Mouse (Mus musculus) inflammation-experienced regulatory T-cells, adult 16 weeks (primary cell): Measurements from ENCODE around the gene Psmc2. TPM values are rescaled to one million over a fixed set of nuclear protein-coding genes. Genes with fewer than 3 reads are reported as not detected.

Experiments
- polyA plus RNA-seq: library from polyadenylated mRNA; unstranded; fragments of 100-300 nt; shearing (Covaris generic); gene quantifications from one replicate; pipeline ENCODE4 v1.2.1, GENCODE M21; 2017

The Psmc2 gene
- polyA plus RNA-seq: 158 TPM

GRCm38 (mm10) chr5:21785053-21785452 lies at the start of gene Psmc2, which contains the start of gene Dnajc2:
Psmc2 (plus strand) TSS chr5:21785283.
Dnajc2 (minus strand) TSS chr5:21785251.

GRCm38 (mm10) chr5:21736956-21737585 lies 48.0 kb upstream of the Psmc2 start, which contains the start of gene Pmpcb:
Pmpcb (plus strand) TSS chr5:21737141.

Other genes starting within 250 kb of the Psmc2 start
- not detected for gene Lrrc17, start 241.7 kb upstream of the Psmc2 start, polyA plus RNA-seq
- not detected for gene Fbxl13, start 139.6 kb upstream of the Psmc2 start, polyA plus RNA-seq
- 33.2 TPM for gene Armc10, start 139.5 kb upstream of the Psmc2 start, polyA plus RNA-seq
- gene Napepld, start 83.9 kb upstream of the Psmc2 start, polyA plus RNA-seq: 3.0 TPM
- 60.6 TPM for gene Pmpcb, start 48.1 kb upstream of the Psmc2 start, polyA plus RNA-seq
- gene Dnajc2, start within 50 bp of the Psmc2 start, polyA plus RNA-seq: 50.5 TPM
- not detected for gene Slc26a5, start 80.3 kb downstream of the Psmc2 start, polyA plus RNA-seq